Mouse (Mus musculus) liver, postnatal 0 days (tissue): ENCODE data around the gene Ankrd13d. TPM values are rescaled to one million over a fixed set of nuclear protein-coding genes. Genes with fewer than 3 reads are reported as not detected.

Experiments used
- ATAC-seq: fragments of 200-750 bp; cut with Nextera tagmentation; 2 replicates; pipeline ENCODE4 v1.8.0; 2017; ENCODE audit warnings: mild to moderate bottlenecking, moderate library complexity
- DNase-seq: peaks from one replicate; pipeline ENCODE4 v3.0.0-alpha.2; 2016
- H3K27ac ChIP-seq: fragments of 300-500 bp; sonication (generic); 2 replicates; pipeline ENCODE4 v1.5.1; 2014; ENCODE audit warnings: antibody characterized with exemption, moderate library complexity, mild to moderate bottlenecking, low read depth
- H3K27me3 ChIP-seq: fragments of 300-500 bp; sonication (generic); 2 replicates; pipeline ENCODE4 v1.6.1; 2014; ENCODE audit warnings: low read length, control low read depth, mixed read lengths; ENCODE audit not compliant: insufficient read depth
- H3K36me3 ChIP-seq: fragments of 300-500 bp; sonication (generic); replicated peaks from 2 replicates; pipeline ENCODE4 v1.6.1; 2014; ENCODE audit warnings: mild to moderate bottlenecking, control low read depth, low read length, moderate library complexity, mixed read lengths; ENCODE audit not compliant: insufficient read depth
- H3K4me1 ChIP-seq: fragments of 300-500 bp; sonication (generic); 2 replicates; pipeline ENCODE4 v1.6.1; 2014; ENCODE audit warnings: antibody characterized with exemption, mild to moderate bottlenecking, control low read depth; ENCODE audit not compliant: insufficient read depth
- H3K4me2 ChIP-seq: fragments of 300-500 bp; sonication (generic); 2 replicates; pipeline ENCODE4 v1.6.1; 2014; ENCODE audit warnings: low read depth, mild to moderate bottlenecking, low read length, moderate library complexity, mixed read lengths
- H3K4me3 ChIP-seq: fragments of 300-500 bp; sonication (generic); 2 replicates; pipeline ENCODE4 v1.5.1; 2014; ENCODE audit warnings: low read depth, low read length
- H3K9ac ChIP-seq: fragments of 300-500 bp; sonication (generic); replicated peaks from 2 replicates; pipeline ENCODE4 v1.6.1; 2014; ENCODE audit warnings: mild to moderate bottlenecking, moderate library complexity
- H3K9me3 ChIP-seq: fragments of 300-500 bp; sonication (generic); 2 replicates; pipeline ENCODE4 v1.6.1; 2016; ENCODE audit warnings: mild to moderate bottlenecking, control low read depth, low read length, mixed read lengths
- CTCF ChIP-seq: sonication (generic); IDR thresholded peaks from 2 replicates; pipeline ENCODE4 v1.5.1; 2016; ENCODE audit warnings: antibody characterized with exemption, low read depth
- EP300 ChIP-seq: IDR thresholded peaks from 2 replicates; pipeline ENCODE4 v1.6.1; 2016; ENCODE audit warnings: antibody characterized with exemption, low read depth, mild to moderate bottlenecking
- WGBS: fragments of 180-500 bp; shearing (Covaris S2); extraction: QIAGEN DNeasy Blood & Tissue Kit; methylation state at CpG from one replicate; pipeline ENCODE4 v1.1.7; 2014; ENCODE audit not compliant: insufficient replicate concordance; 5-methylcytosine and 5-hydroxymethylcytosine counted together
- polyA plus RNA-seq: library from polyadenylated mRNA; unstranded; fragments of >200 nt; fragmentation: Nextera tagmentation; extraction: Ambion mirVana; gene quantifications from 2 replicates; pipeline ENCODE4 v1.2.1, GENCODE M21; 2015

The Ankrd13d gene
- polyA plus RNA-seq, 1 experiment from 2014 or later = 0.54 TPM

- TF ChIP-seq CTCF (no peak), EP300 (no peak)
- Histone ChIP-seq H3K9me3 (no peaks in the 10 kb centered on the region), H3K36me3 (peaks cover 3% of the 10 kb centered on the region; the same call in 1 of the 2 replicates), H3K27ac (peak overlapping the region; percentile 88), H3K27me3 (no peaks in the 10 kb centered on the region), H3K4me2 (peak overlapping the region; percentile 87), H3K9ac (no peak overlapping the region), H3K4me1 (peaks cover 52% of the 10 kb centered on the region), H3K4me3 (peak overlapping the region; percentile 92)
- 73% methylated on average over 5 of the region's 5 CpGs for WGBS
- ATAC-seq = no peak
- no peak for DNase-seq
Observed at GRCm38 (mm10) chr19:4303640-4303995, 20.7 kb upstream of the Ankrd13d start.

GRCm38 (mm10) chr19:4302936-4303639 lies 20.2 kb upstream of the Ankrd13d start:
- TF ChIP-seq EP300 = no peak
- TF ChIP-seq CTCF = no peak
- Histone ChIP-seq H3K4me2 (peak overlapping the region; percentile 87), H3K36me3 (peaks cover 6% of the 10 kb centered on the region; the same call in 1 of the 2 replicates), H3K4me1 (peaks cover 57% of the 10 kb centered on the region), H3K9me3 (no peaks in the 10 kb centered on the region), H3K27ac (peak overlapping the region; percentile 88), H3K4me3 (peak overlapping the region; percentile 92), H3K9ac (peak overlapping the region; percentile 46), H3K27me3 (no peaks in the 10 kb centered on the region)
- WGBS = 29% methylated on average over 7 of the region's 7 CpGs
- DNase-seq (no peak), ATAC-seq (no peak)

GRCm38 (mm10) chr19:4301735-4302651 lies 19.1 kb upstream of the Ankrd13d start:
- TF ChIP-seq EP300 (no peak), CTCF (no peak)
- H3K27me3 ChIP-seq = no peaks in the 10 kb centered on the region
- peak overlapping the region; percentile 92 for H3K4me3 ChIP-seq
- peak overlapping the region; percentile 87 for H3K4me2 ChIP-seq
- no peaks in the 10 kb centered on the region for H3K9me3 ChIP-seq
- peaks cover 6% of the 10 kb centered on the region; the same call in 1 of the 2 replicates for H3K36me3 ChIP-seq
- DNase-seq (peak; percentile 74), ATAC-seq (no peak)
- H3K27ac ChIP-seq = peak overlapping the region; percentile 88
- WGBS = 34% methylated on average over 21 of the region's 21 CpGs
- peaks cover 68% of the 10 kb centered on the region for H3K4me1 ChIP-seq
- peak overlapping the region; percentile 46 for H3K9ac ChIP-seq

GRCm38 (mm10) chr19:4300852-4301734 lies 18.2 kb upstream of the Ankrd13d start:
- peak overlapping the region; percentile 28 for H3K4me3 ChIP-seq
- H3K9ac ChIP-seq = peak overlapping the region; percentile 46

GRCm38 (mm10) chr19:4300271-4300704 lies 17.4 kb upstream of the Ankrd13d start:
- no peaks in the 10 kb centered on the region for H3K27me3 ChIP-seq
- peaks cover 13% of the 10 kb centered on the region; the same call in 1 of the 2 replicates for H3K36me3 ChIP-seq
- peak overlapping the region; percentile 88 for H3K27ac ChIP-seq
- no peak overlapping the region for H3K4me3 ChIP-seq
- H3K9me3 ChIP-seq = no peaks in the 10 kb centered on the region
- ATAC-seq = peak; percentile 64
- H3K4me1 ChIP-seq = peaks cover 77% of the 10 kb centered on the region
- no peak for TF ChIP-seq EP300
- TF ChIP-seq CTCF = no peak
- peak overlapping the region; percentile 87 for H3K4me2 ChIP-seq
- no peak overlapping the region for H3K9ac ChIP-seq
- WGBS = 21% methylated on average over 7 of the region's 7 CpGs
- DNase-seq = peak; percentile 74

More at GRCm38 (mm10) chr19:4300852-4301734, 18.2 kb upstream of the Ankrd13d start:
- 48% methylated on average over 11 of the region's 11 CpGs for WGBS
- Histone ChIP-seq H3K36me3 (peaks cover 10% of the 10 kb centered on the region; the same call in 1 of the 2 replicates), H3K4me2 (peak overlapping the region; percentile 87), H3K9me3 (no peaks in the 10 kb centered on the region), H3K4me1 (peaks cover 71% of the 10 kb centered on the region), H3K27ac (peak overlapping the region; percentile 88), H3K27me3 (no peaks in the 10 kb centered on the region)
- DNase-seq (no peak), ATAC-seq (no peak)
- TF ChIP-seq CTCF (no peak), EP300 (no peak)
